Mouse (Mus musculus): Measurements from ENCODE around the gene Brms1.

DNA sequence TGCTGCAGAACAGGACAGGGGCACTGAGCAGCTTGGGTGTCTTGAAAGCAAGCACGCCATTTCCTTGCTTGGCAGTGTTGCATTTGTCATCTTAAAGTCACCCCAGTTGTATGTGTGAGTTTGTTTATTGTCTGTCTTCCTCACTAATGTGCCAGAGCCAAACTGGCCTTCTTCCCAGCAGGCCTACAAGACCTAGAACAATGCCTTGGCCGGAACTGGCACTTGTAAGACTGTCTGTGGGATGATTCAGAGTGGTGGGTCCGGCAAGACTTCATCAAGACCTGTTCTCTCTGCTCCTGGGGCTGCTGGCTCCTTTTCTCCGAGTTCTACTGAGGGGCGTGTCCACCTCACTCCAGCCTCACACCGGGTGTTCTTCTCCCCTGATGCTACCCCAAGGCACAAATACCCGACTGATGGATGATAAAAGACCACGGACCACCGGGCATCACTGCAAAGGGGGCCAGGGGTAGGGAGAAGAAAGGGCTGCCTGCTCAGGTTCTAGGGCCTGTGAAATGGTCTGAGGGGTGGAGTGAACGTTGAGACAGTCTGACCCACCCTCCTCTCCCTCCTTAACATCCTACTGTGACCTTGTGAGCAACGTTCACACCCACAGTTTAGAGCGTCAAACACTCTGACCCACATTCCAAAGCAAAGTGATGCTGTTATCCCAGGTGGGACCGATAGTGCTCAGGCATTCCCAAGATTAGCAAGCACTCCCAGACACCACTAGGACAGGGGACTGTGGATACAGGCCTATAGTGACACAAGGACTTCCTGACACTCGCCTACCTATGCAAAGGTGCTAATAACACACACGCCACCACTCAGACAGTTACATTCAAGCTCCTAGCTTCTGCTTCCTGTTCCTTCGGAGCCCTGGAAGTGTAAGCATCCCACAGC lies 17.0 kb downstream of the Brms1 start:
- TF ChIP-seq CTCF (IDR thresholded peaks at IDR 0.05; ENCODE audit: low read depth), result no peak
- no peak for TF ChIP-seq EP300 (IDR thresholded peaks at IDR 0.05; ENCODE audit: low read depth)

Measured in heart, postnatal 0 days (tissue).